Mouse (Mus musculus): ENCODE results near the gene Rbm24.

DNA sequence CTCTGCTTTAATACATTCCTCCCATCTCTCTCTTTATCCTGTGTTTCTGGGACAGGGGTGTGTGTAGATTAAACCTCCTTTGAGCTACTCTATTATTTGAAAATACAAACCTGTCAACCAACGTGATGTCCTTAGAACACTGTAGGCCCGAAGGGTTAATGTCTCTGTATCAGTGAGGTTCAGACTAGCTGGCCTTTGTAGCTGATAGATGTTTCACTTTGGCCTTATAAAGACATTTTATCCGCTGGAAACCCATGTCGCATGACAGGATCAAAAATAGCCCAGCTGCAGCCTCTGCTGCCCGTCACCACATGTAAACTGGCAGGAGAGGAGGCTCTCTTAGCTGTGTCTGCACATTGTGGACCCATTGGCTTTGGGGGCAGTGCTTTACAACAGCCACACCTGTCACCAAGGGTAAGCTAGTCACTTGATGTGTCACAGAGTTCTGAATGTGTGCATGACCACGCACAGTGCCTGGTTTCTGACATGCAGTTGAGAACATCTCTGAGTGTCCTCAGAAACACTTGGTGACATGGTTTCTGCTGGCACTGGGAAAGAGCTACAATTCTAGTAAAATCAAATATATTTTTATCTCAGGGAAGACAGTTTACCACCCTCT, 8.5 kb downstream of the Rbm24 start:
- no peak for TF ChIP-seq POLR2A (IDR thresholded peaks at IDR 0.05; ENCODE audit: extremely low read depth, insufficient read depth, low read length)
- no peak for TF ChIP-seq CTCF (IDR thresholded peaks at IDR 0.05; ENCODE audit: low read depth, low read length)
